Mouse (Mus musculus): ENCODE data around the gene Igflr1. TPM values are rescaled to one million over a fixed set of nuclear protein-coding genes. Genes with fewer than 3 reads are reported as not detected.

Gene Igflr1
- polyA plus RNA-seq, 1 experiment, result 15.7 TPM

DNA sequence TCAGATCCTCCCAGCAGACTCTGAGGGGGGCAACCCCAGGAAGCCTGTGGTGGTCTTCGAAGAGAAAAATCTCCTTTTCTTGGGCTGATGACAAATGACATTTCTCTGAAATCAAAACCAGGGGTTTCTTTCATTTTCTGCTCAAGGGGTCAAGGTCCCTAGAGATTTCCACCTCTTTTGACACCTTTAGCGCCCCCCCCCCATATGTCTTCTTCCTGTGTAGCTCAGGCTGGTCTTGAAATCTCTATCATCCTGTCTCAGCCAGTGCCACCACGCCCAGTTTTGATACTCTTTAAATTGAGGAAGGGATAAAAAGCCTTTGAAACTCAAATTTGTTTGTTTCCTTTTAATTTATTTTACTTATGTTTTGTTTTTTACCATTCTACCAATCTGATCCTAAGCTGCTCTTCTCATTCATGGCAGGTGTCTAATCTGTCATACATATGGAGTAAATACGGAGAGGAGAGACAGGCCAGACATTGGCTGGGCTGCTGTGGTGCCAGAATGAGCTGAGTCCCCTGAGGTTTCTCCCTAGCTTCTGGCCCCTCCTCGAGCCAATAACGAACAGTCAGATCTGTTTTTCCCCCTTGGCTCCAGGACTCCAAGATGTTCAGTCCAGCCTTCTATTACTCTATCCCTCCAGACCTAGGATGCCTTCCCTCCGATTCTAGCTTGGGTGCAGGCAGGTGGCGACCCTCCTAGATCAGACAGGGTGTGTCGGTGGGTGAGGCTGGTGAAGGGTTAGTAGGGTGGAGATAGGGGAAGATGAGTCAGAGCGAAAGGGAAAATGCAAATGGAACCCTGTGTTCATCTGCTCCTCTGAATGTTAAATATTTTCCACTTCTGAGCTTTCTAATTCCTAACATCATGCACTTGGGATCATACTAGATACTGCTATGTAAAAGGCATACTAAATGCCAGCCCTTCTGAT lies 28.6 kb downstream of the Igflr1 start:
- H3K27ac ChIP-seq (ENCODE audit: control insufficient read depth, insufficient read depth, low read depth, low read length, poor library complexity), result no peak overlapping the region
- peaks cover 3% of the 10 kb centered on the region; the same call in 1 of the 2 replicates for H3K4me1 ChIP-seq (ENCODE audit: control insufficient read depth, insufficient read depth, low read length)
- WGBS, result 64% methylated on average over 10 of the region's 10 CpGs
- TF ChIP-seq CTCF (IDR thresholded peaks at IDR 0.05; ENCODE audit: control insufficient read depth, insufficient read depth, low read length) (no peak), POLR2A (IDR thresholded peaks at IDR 0.05; ENCODE audit: borderline replicate concordance, control insufficient read depth, low read depth, low read length) (no peak)
- no peak overlapping the region for H3K4me3 ChIP-seq (replicated peaks; ENCODE audit: control insufficient read depth, low read depth, low read length)

DNA sequence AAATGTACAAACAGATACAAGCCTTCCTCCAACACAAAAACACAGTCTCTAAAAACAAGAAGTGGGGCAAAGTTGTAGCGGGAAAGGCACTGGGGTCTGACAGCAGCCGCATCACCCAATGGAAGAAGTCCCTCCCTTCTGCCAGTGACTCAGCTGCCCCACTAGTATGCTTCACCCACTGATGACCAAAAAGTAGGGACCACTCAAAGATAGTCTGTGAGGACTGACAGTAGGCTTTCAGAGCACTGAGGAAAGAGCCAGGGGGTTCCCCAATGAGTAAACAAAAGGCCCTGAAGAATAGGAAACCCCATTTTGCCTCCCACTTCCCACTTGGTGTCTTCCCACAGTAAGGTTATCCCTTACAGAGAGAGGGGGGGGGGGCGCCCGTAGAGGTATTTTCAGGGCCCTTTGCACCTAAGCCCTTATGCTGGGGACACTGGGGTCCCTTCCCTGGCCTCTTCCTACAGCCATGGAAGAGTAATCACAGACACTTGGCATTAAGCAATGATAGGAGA lies 29.3 kb downstream of the Igflr1 start:
- WGBS, result 39% methylated on average over 4 of the region's 4 CpGs

GRCm38 (mm10) chr7:30596093-30596492 lies 30.9 kb downstream of the Igflr1 start:
- TF ChIP-seq CTCF (IDR thresholded peaks at IDR 0.05; ENCODE audit: control insufficient read depth, insufficient read depth, low read length) (no peak), POLR2A (IDR thresholded peaks at IDR 0.05; ENCODE audit: borderline replicate concordance, control insufficient read depth, low read depth, low read length) (no peak)
- 74% methylated on average over 5 of the region's 5 CpGs for WGBS
- H3K4me3 ChIP-seq (replicated peaks; ENCODE audit: control insufficient read depth, low read depth, low read length), result no peak overlapping the region

More for the DNA sequence above, 29.3 kb downstream of the Igflr1 start:
- Histone ChIP-seq H3K27ac (ENCODE audit: control insufficient read depth, insufficient read depth, low read depth, low read length, poor library complexity) (no peak overlapping the region), H3K4me3 (replicated peaks; ENCODE audit: control insufficient read depth, low read depth, low read length) (no peak overlapping the region), H3K4me1 (ENCODE audit: control insufficient read depth, insufficient read depth, low read length) (peaks cover 3% of the 10 kb centered on the region; the same call in 1 of the 2 replicates)
- TF ChIP-seq CTCF (IDR thresholded peaks at IDR 0.05; ENCODE audit: control insufficient read depth, insufficient read depth, low read length) (no peak), POLR2A (IDR thresholded peaks at IDR 0.05; ENCODE audit: borderline replicate concordance, control insufficient read depth, low read depth, low read length) (no peak)

DNA sequence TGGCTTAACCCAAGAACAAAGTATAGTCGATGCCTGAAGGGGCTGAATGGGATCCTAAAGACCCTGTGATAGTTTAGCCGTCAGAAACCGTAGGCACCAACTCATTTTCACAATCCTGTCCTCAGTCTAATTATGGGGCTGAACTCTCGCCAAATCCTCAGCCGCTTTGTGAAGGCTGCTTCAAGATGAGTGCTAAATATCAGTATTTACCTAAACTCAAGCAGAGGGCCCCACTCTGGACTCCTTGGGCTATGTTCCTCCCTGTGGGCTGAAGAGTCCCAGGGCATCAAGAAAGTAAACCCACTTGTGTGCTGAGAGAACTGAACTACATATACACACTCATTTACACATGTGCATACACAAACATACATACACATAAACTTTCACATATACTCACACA lies 31.6 kb downstream of the Igflr1 start:
- Histone ChIP-seq H3K27ac (ENCODE audit: control insufficient read depth, insufficient read depth, low read depth, low read length, poor library complexity) (no peak overlapping the region), H3K4me1 (ENCODE audit: control insufficient read depth, insufficient read depth, low read length) (peaks cover 3% of the 10 kb centered on the region; the same call in 1 of the 2 replicates), H3K4me3 (replicated peaks; ENCODE audit: control insufficient read depth, low read depth, low read length) (no peak overlapping the region)
- TF ChIP-seq POLR2A (IDR thresholded peaks at IDR 0.05; ENCODE audit: borderline replicate concordance, control insufficient read depth, low read depth, low read length) (no peak), CTCF (IDR thresholded peaks at IDR 0.05; ENCODE audit: control insufficient read depth, insufficient read depth, low read length) (no peak)
- 83% methylated on average over 5 of the region's 5 CpGs for WGBS

More at GRCm38 (mm10) chr7:30596093-30596492, 30.9 kb downstream of the Igflr1 start:
- H3K27ac ChIP-seq (ENCODE audit: control insufficient read depth, insufficient read depth, low read depth, low read length, poor library complexity), result no peak overlapping the region
- H3K4me1 ChIP-seq (ENCODE audit: control insufficient read depth, insufficient read depth, low read length), result peaks cover 3% of the 10 kb centered on the region; the same call in 1 of the 2 replicates

- no peak for TF ChIP-seq POLR2A (IDR thresholded peaks at IDR 0.05; ENCODE audit: borderline replicate concordance, control insufficient read depth, low read depth, low read length)
- TF ChIP-seq CTCF (IDR thresholded peaks at IDR 0.05; ENCODE audit: control insufficient read depth, insufficient read depth, low read length), result no peak
- 91% methylated on average over 12 of the region's 12 CpGs for WGBS
- Histone ChIP-seq H3K4me1 (ENCODE audit: control insufficient read depth, insufficient read depth, low read length) (peaks cover 2% of the 10 kb centered on the region; the same call in 1 of the 2 replicates), H3K27ac (ENCODE audit: control insufficient read depth, insufficient read depth, low read depth, low read length, poor library complexity) (no peak within 1 kb of the TSS), H3K4me3 (replicated peaks; ENCODE audit: control insufficient read depth, low read depth, low read length) (no peak within 1 kb of the TSS)
Measured at GRCm38 (mm10) chr7:30598786-30599185, 33.6 kb downstream of the Igflr1 start, which contains the start of gene Zbtb32. TSS of gene Zbtb32 (minus strand) at chr7:30598909.

DNA sequence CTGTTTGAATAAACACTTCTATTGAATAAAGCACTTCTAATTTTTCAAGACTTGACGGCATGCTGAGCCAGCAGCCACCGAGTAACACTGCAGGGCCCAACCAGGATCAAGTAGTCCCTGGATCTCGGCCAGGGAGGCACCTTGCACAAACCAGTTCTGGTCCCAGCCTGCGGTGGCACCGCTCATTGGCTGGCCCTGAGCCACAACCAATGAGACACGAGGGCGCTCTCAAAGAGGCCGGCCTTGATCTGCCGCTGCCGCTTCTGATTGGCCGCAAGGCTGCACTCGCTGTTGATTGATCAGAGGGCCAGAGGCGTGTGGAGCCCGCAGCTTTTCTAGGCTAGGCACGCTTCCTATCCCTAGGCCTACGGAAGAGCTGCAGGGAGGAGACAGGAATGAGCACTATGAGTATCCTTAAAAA lies 34.7 kb downstream of the Igflr1 start:
- no peak overlapping the region for H3K27ac ChIP-seq (ENCODE audit: control insufficient read depth, insufficient read depth, low read depth, low read length, poor library complexity)
- H3K4me3 ChIP-seq (replicated peaks; ENCODE audit: control insufficient read depth, low read depth, low read length), result no peak overlapping the region
- no peaks in the 10 kb centered on the region; the same call in 1 of the 2 replicates for H3K4me1 ChIP-seq (ENCODE audit: control insufficient read depth, insufficient read depth, low read length)
- no peak for TF ChIP-seq POLR2A (IDR thresholded peaks at IDR 0.05; ENCODE audit: borderline replicate concordance, control insufficient read depth, low read depth, low read length)
- TF ChIP-seq CTCF (IDR thresholded peaks at IDR 0.05; ENCODE audit: control insufficient read depth, insufficient read depth, low read length), result no peak
- WGBS, result 5% methylated on average over 16 of the region's 16 CpGs

GRCm38 (mm10) chr7:30600651-30601050 lies 35.4 kb downstream of the Igflr1 start:
- WGBS, result 65% methylated on average over 7 of the region's 7 CpGs
- Histone ChIP-seq H3K27ac (ENCODE audit: control insufficient read depth, insufficient read depth, low read depth, low read length, poor library complexity) (no peak overlapping the region), H3K4me3 (replicated peaks; ENCODE audit: control insufficient read depth, low read depth, low read length) (no peak overlapping the region), H3K4me1 (ENCODE audit: control insufficient read depth, insufficient read depth, low read length) (no peaks in the 10 kb centered on the region; the same call in 1 of the 2 replicates)
- TF ChIP-seq CTCF (IDR thresholded peaks at IDR 0.05; ENCODE audit: control insufficient read depth, insufficient read depth, low read length) (no peak), POLR2A (IDR thresholded peaks at IDR 0.05; ENCODE audit: borderline replicate concordance, control insufficient read depth, low read depth, low read length) (no peak)

DNA sequence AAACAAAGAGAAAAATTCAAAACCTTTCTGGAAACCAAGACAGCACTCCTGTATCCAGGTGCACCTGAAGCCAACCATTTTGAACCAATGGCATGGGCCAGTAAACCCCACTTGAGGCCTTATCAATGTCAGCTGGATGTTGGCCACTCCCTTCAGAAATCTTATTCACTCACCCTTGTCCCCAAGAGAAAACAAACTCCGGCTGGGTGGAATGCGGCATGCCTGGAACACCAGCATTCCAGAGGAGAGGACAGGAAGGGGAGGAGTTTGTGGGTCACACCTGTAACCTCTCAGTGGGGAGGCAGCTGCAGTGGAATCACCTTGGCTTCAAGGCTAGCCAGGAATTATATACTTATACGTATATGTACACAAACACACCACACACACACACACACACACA lies 37.4 kb downstream of the Igflr1 start:
- TF ChIP-seq POLR2A (IDR thresholded peaks at IDR 0.05; ENCODE audit: borderline replicate concordance, control insufficient read depth, low read depth, low read length) (no peak), CTCF (IDR thresholded peaks at IDR 0.05; ENCODE audit: control insufficient read depth, insufficient read depth, low read length) (no peak)
- H3K27ac ChIP-seq (ENCODE audit: control insufficient read depth, insufficient read depth, low read depth, low read length, poor library complexity), result no peak overlapping the region
- H3K4me1 ChIP-seq (ENCODE audit: control insufficient read depth, insufficient read depth, low read length), result no peaks in the 10 kb centered on the region; the same call in 1 of the 2 replicates
- no peak overlapping the region for H3K4me3 ChIP-seq (replicated peaks; ENCODE audit: control insufficient read depth, low read depth, low read length)
- 78% methylated on average over 3 of the region's 3 CpGs for WGBS

Data from bone marrow, adult 2 months (tissue).